Mouse (Mus musculus) MEL (cell line): ENCODE results near the gene Shmt1.

Experiments
- CHD2 ChIP-seq: IDR thresholded peaks from 2 replicates; pipeline ENCODE4 v1.6.1; 2011; ENCODE audit warnings: low read length, improper control_type of control experiment
- CTCF ChIP-seq, 3 experiments: IDR thresholded peaks in 2 of 3; conservative IDR thresholded peaks in 1 of 3; 2 replicates each; pipeline ENCODE4 v1.5.1; 2011 to 2012; ENCODE audit warnings: low read length in 3 of 3, low read depth in 2 of 3, mild to moderate bottlenecking in 2 of 3, improper control_type of control experiment in 1 of 3, inconsistent platforms in 1 of 3, mixed read lengths in 1 of 3, moderate library complexity in 1 of 3; ENCODE audit not compliant: control insufficient read depth in 1 of 3, insufficient read depth in 1 of 3, poor library complexity in 1 of 3, severe bottlenecking in 1 of 3
- NRF1 ChIP-seq: IDR thresholded peaks from 2 replicates; pipeline ENCODE4 v1.6.1; 2014; ENCODE audit warnings: low read depth, mild to moderate bottlenecking, inconsistent platforms, low read length, improper control_type of control experiment, moderate library complexity; ENCODE audit not compliant: poor library complexity, insufficient read depth, severe bottlenecking
- TAL1 ChIP-seq: IDR thresholded peaks from 2 replicates; pipeline ENCODE4 v1.6.1; 2012; ENCODE audit warnings: mild to moderate bottlenecking, inconsistent platforms, low read length, moderate library complexity, mixed read lengths
- USF2 ChIP-seq, 2 experiments: IDR thresholded peaks; 2 replicates each; pipeline ENCODE4 v1.6.1; 2011 to 2012; ENCODE audit warnings: improper control_type of control experiment in 2 of 2, low read length in 2 of 2, borderline replicate concordance in 1 of 2, inconsistent platforms in 1 of 2, low read depth in 1 of 2, mild to moderate bottlenecking in 1 of 2; ENCODE audit not compliant: insufficient read depth in 1 of 2

DNA sequence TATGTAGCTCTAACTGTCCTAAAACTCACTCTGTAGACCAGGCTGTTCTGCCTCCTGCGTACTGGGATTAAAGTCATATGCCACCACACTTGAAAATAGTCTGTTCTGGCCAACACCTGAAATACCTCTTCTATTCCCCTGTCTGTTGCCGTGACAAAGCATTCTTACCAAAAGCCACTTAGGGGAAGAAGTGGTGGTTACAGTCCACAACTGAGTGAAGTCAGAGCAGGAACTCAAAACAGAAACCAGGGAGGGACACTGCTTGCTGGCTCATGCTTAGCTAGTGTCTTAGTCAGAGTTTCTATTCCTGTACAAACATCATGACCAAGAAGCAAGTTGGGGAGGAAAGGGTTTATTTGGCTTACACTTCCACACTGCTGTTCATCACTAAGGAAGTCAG lies 42.2 kb downstream of the Shmt1 start:
- TF ChIP-seq CTCF (IDR thresholded peaks at IDR 0.05 in 2 of 3, conservative IDR thresholded peaks at IDR 0.05 in 1 of 3; ENCODE audit: control insufficient read depth in 1 of 3, insufficient read depth in 1 of 3, low read depth in 2 of 3, low read length in 3 of 3, poor library complexity in 1 of 3, severe bottlenecking in 1 of 3) (no peak), TAL1 (no peak), USF2 (IDR thresholded peaks at IDR 0.05; ENCODE audit: borderline replicate concordance in 1 of 2, insufficient read depth in 1 of 2, low read depth in 1 of 2, low read length in 2 of 2) (no peak), CHD2 (no peak), NRF1 (no peak)
